Mouse (Mus musculus) adrenal gland, adult (tissue): ENCODE data around the gene Necab2.
A peak's percentile ranks its signal among the peaks of the same experiment; 100 is the strongest.

Source experiments
- DNase-seq, 2 experiments: peaks; one replicate each; pipeline ENCODE4 v3.0.0; 2022 to 2023; ENCODE audit warnings: low spot score in 1 of 2; ENCODE audit not compliant: inconsistent age in 2 of 2

The Necab2 gene

GRCm38 (mm10) chr8:119427634-119428349 lies 18.7 kb upstream of the Necab2 start:
- peak; percentile 70 to 85 for DNase-seq

DNA sequence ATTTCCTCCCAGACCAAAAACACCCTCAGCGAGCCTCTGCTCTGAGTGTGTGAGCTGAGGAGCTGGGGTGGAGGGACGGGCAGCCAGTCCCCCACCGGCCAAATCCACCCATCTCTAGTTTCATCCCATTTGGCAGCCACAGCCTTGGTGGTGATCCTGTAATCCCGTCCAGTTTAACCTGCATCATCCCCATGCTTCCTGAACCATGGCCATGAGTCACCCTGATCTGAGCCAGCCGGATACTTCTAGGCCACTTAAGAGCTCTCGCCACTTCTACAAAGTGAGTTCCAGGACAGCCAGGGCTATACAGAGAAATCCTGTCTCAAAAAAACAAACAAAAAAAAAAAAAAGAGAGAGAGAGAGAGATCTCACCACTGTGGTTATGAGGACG lies 18.2 kb upstream of the Necab2 start:
- peak; percentile 66 to 83 for DNase-seq

- peak; percentile 30 to 56 for DNase-seq
Measured at GRCm38 (mm10) chr8:119428766-119429327, 17.7 kb upstream of the Necab2 start.

DNA sequence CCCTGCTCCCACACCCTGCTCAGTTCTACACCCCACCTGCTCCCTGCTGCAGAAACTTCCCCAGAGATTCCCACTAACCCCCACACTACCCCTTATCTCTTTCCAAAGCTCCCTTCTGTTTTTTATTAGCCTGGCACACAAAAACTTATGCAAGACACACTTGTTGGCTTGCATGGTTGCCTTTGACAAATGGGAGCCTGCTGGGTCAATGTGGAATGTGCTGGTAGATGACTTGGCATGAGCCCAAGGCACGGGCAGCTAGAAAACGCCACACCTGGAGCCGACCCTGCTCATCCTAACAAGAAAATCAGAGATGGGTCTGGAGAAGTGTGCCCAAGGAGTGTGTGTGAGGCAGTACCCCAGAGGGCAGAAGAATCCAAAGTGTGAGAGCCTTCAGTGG lies 17.0 kb upstream of the Necab2 start:
- DNase-seq = peak in 1 of 2 experiments; percentile 59

DNA sequence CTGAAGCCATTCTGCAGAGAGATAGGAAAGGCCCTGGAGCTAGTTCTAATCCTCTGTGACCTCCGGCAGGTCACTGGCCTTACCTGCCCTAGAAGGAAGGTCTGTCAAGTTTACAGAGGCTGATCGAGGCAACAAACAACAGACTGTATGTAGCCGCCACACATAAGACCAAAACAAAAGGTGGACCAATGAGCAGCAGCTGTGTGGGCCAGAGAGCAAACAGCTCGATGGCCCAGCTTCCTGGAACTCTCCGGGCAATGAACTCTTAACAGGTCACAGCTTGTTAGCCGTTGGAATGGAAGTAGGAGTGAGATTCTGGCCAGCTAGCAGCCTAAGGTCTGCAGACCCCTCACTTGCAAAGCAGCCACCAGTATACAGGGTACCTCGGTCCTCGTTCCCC lies 16.3 kb upstream of the Necab2 start:
- DNase-seq = no peak

DNA sequence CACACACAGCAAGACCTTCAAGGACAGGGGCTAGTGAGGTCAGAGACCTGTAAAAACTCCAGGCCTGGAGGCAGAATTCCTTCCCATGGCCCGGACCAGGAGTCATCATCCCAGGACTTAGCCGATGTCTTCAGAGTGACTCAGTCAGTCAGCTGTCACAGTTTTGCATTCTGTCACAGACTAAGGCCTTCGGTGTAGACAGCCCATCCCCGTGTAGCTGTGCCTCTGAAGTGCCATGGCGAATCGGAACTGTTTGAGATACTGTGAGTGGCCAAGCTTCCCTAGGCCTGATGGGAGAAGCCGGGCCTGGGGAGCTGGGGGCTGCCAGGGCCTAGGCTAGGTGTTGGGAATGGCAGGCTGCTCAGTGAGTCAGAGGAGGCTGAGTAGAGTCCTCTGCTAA lies 15.8 kb upstream of the Necab2 start:
- DNase-seq = peak; percentile 76 to 87

GRCm38 (mm10) chr8:119432372-119432771 lies 14.1 kb upstream of the Necab2 start:
- DNase-seq = peak; percentile 67 to 79

GRCm38 (mm10) chr8:119433582-119434174 lies 12.8 kb upstream of the Necab2 start, which contains the start of gene Osgin1:
Gene Osgin1, plus strand, starts transcription at chr8:119434124.
- DNase-seq = no peak

GRCm38 (mm10) chr8:119434569-119434968 lies 11.9 kb upstream of the Necab2 start:
- no peak for DNase-seq

GRCm38 (mm10) chr8:119435527-119435926 lies 11.0 kb upstream of the Necab2 start:
- peak in 1 of 2 experiments; percentile 62 for DNase-seq

- no peak for DNase-seq
Measured at GRCm38 (mm10) chr8:119436331-119436730, 10.2 kb upstream of the Necab2 start.

DNA sequence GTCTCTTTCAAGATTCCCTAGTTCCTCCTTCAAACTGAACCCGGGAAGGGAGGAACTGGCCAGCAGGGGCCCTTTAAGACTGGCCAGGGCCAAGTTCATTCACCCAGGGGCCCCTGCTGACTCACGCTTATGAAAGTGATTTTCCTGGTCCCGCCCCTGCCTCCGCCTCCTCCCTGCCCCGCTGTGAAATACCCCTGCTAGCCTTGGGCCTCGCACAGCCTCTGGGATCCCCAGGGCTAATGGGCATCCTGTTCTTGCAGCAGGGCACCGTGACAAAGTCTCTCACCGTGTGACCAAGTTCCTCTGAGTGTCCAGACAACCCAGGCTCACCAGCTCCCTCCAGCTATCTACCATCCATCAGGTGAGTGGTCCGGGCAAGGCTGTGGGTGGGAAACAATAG lies 9.6 kb upstream of the Necab2 start:
- peak; percentile 96 to 99 for DNase-seq

DNA sequence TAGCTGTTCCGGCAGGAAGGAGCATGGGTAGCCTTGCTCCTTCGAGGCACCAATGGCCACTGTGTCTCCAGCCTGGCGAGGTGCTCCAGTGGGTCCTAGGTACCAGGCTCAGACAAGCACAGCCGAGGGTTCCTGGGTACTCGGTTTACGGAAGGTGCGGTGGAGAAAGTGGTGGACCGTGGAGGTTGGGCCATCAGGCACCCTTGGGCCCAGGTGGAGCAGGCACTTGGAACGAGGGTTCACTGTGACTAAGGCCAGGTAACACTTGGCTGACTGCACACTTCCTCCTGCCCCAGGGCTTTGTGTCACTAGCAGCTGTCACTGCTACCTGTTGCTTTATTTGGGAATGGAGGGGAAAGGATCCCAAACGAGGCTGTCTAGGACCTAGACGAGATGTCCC lies 9.0 kb upstream of the Necab2 start:
- peak; percentile 43 to 77 for DNase-seq

GRCm38 (mm10) chr8:119438876-119439275 lies 7.6 kb upstream of the Necab2 start:
- DNase-seq = peak; percentile 55 to 82

DNA sequence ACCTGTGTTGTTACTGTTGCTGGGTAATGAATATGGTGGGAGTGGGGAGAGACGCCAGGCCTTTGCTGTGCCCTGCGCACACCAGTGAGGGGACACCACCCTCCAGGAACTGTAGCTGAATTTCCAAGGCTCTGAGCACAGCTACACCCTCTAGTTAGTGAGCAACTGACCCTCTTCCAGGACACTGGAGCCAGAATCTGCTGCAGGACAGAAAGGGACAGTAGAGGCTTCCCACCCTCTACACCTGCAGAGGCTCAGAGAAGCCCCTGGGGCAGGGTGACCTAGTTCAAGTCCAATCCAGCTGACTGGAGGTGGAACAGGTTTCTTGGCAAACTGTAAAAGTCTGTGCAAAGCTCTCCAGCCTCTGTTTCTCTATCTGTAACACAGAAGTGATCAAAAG lies 7.1 kb upstream of the Necab2 start:
- peak in 1 of 2 experiments; percentile 56 for DNase-seq

DNA sequence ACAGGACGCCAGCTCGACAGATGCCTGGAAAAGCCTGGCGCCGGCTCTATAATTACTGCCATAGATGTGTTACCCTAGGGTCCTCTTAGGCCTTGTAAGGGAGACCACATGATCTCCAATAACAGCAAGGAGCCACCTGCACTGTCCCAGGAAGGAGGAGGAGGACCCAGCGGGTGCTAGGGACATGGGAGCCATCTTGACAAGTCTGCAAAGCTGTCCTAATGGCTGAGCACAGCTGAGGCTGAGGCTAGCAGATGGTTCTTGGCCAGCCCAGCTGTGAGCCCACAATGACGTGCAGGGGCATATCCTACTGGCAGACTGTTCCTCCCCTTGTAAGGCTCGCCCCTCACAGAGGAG lies 6.6 kb upstream of the Necab2 start:
- DNase-seq = no peak

- DNase-seq = peak; percentile 89 to 97
Measured at GRCm38 (mm10) chr8:119440250-119440951, 6.1 kb upstream of the Necab2 start.

DNA sequence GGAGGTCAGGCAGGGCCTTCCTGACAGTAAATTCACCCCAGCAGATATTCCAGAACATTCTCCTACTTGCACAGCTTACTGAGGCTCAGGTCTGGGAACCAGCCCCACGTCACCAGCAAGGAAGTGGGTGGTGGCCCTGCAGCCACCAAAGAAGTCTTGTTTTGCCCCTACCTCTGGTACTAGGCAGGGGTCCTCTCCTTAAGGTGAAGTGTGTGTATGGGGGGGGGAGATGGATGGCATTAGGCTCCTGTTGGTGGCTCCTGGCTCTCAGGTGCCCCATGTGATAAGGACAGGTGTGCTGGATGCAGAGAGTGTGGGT lies 5.6 kb upstream of the Necab2 start:
- DNase-seq = no peak

DNA sequence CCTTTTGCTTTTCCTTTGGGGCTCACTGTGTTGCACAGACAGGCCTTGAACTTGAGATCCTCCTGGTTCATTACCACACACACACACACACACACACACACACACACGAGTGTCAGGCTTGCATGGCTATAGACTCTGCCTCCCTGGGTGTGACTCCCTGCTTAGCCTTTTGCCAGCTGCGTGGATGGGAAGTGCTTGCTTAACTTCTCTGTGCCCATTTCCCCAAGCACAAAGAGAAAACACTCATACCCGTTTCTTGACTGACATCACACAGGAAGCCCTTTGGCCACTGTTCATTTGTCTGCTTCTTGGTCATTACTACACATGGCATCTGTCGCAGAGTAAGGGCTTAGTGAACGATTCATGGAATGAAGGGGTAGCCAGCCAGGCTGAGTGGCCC lies 4.5 kb upstream of the Necab2 start:
- DNase-seq = no peak

DNA sequence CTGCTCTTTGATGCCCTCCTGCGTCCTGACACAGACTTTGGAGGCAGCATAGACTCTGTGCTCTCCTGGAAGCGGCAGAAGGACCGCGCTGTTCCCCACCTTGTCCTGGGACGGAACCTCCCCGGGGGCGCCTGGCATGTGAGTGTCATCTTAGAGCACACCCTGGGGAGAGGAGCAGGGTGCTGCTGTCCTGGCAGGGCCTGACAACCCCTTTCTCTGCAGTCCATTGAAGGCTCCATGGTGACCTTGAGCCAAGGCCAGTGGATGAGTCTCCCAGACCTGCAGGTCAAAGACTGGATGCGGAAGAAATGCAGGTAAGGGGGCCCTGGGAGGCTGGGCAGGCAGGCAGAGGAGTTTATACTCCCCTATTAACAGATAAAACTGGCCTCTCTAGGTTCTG lies 3.5 kb upstream of the Necab2 start:
- DNase-seq = peak; percentile 70 to 81

GRCm38 (mm10) chr8:119446990-119447780 lies 666 bp downstream of the Necab2 start:
- DNase-seq = peak; percentile 62 to 72
